Mouse (Mus musculus): ENCODE measurements at regions not wholly inside any gene's neighbourhood (a gene's known extent, or its start where the extent isn't known, plus 50 kb on each side); places are given as distances from the start of the nearest gene placed in this dataset.

DNA sequence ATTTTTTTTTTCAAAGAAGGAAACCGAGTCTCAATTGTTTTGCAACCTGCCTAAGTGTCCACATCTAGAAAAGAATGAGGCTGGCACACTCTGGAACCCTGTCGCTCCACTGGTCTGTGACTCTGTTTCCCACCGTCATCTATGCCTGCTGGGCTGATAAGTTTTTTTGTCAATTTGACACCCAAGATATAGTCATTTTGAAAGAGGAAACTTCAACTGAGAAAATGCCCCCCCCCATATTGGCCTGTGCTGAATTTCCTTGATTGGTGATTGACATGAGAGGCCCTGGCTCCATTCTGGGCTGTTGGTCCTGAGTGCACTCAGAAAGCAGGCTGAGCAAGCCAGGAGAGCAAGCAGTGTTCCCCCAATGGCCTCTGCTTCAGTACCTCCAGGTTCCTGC, 71.6 kb upstream of the Vps8 start:
- Histone ChIP-seq H3K27ac (ENCODE audit: low read depth, low read length) (no peak overlapping the region), H3K4me3 (ENCODE audit: low read length) (no peak overlapping the region), H3K36me3 (ENCODE audit: control insufficient read depth, insufficient read depth, low read length) (no peaks in the 10 kb centered on the region), H3K27me3 (replicated peaks; ENCODE audit: control insufficient read depth, insufficient read depth, low read length) (no peaks in the 10 kb centered on the region), H3K4me1 (ENCODE audit: control insufficient read depth, insufficient read depth, low read depth, low read length) (no peaks in the 10 kb centered on the region), H3K9ac (ENCODE audit: low read depth, low read length) (no peak overlapping the region), H3K9me3 (ENCODE audit: control insufficient read depth, low read length) (no peaks in the 10 kb centered on the region), H3K4me2 (ENCODE audit: low read length) (no peak overlapping the region)
- WGBS: 89% methylated on average over 3 of the region's 3 CpGs
- no peak for ATAC-seq

DNA sequence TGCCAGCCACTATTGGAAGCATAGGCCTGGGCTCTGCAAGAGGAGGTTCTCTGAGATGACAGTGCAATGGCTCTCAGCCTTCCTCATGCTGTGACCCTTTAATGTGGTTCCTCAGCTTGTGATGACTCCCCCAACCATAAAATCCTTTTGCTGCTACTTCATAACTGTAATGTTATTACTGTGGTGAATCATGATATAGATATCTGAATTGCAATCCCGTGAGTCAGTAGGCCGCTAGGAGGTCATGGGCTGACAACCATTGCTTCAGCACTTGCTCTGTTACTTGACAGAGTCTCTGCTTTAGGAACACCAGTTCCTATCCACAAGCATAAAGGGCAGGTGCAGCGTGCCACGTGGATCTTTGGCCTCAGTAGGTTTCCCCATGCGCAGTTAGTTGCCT, 69.8 kb upstream of the Vps8 start:
- Histone ChIP-seq H3K36me3 (ENCODE audit: control insufficient read depth, insufficient read depth, low read length) (no peaks in the 10 kb centered on the region), H3K9ac (ENCODE audit: low read depth, low read length) (no peak overlapping the region), H3K4me3 (ENCODE audit: low read length) (no peak overlapping the region), H3K27me3 (replicated peaks; ENCODE audit: control insufficient read depth, insufficient read depth, low read length) (no peaks in the 10 kb centered on the region), H3K4me2 (ENCODE audit: low read length) (no peak overlapping the region), H3K4me1 (ENCODE audit: control insufficient read depth, insufficient read depth, low read depth, low read length) (no peaks in the 10 kb centered on the region), H3K9me3 (ENCODE audit: control insufficient read depth, low read length) (no peaks in the 10 kb centered on the region), H3K27ac (ENCODE audit: low read depth, low read length) (no peak overlapping the region)
- ATAC-seq: no peak
- 61% methylated on average over 5 of the region's 5 CpGs for WGBS

DNA sequence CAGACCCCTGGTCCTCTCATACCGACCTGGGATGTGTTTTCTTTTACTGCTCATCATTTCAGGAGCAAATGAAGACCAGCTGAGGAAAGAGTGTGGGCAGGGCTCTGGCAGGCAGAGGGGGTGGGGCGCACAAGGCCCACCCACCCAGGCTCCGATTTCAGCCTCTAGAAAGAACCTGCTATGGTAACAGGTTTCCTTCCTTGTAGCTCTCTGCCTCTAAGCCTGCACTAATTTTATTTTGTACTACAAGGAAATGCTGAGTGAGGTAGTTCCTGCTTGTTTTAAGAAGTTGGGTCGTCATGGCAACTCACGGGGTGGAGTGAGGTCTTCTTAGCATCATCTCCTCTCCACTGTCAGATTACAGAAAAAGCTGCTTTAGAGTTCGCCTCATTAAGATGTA, 69.4 kb upstream of the Vps8 start:
- H3K36me3 ChIP-seq (ENCODE audit: control insufficient read depth, insufficient read depth, low read length): no peaks in the 10 kb centered on the region
- no peaks in the 10 kb centered on the region for H3K4me1 ChIP-seq (ENCODE audit: control insufficient read depth, insufficient read depth, low read depth, low read length)
- H3K27me3 ChIP-seq (replicated peaks; ENCODE audit: control insufficient read depth, insufficient read depth, low read length): no peaks in the 10 kb centered on the region
- ATAC-seq: peak; percentile 50; the same call in 1 of the 2 replicates
- no peak overlapping the region for H3K9ac ChIP-seq (ENCODE audit: low read depth, low read length)
- no peak overlapping the region for H3K27ac ChIP-seq (ENCODE audit: low read depth, low read length)
- H3K9me3 ChIP-seq (ENCODE audit: control insufficient read depth, low read length): no peaks in the 10 kb centered on the region
- 18% methylated on average over 6 of the region's 6 CpGs for WGBS
- no peak overlapping the region for H3K4me3 ChIP-seq (ENCODE audit: low read length)
- H3K4me2 ChIP-seq (ENCODE audit: low read length): no peak overlapping the region

DNA sequence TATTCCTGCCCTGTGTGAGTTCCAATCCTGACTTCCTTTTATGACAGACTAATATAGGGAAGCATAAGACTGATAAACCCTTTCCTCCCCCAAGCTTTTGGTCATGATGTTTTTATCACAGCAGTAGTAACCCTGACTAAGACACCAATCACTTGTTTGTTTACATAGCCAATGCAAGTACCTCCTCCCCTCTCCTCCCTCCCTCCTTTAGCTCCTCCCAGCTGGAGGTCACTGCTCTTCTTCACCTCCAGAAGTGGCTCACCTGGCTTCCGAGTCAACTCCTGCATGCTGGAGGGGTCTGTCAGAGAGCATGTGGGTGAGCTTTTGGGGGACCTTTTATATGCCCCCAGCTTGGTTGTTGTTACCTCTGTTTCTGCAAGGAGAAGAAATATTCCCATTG, 67.3 kb upstream of the Vps8 start:
- WGBS: 89% methylated on average over 1 of the region's 1 CpGs
- no peaks in the 10 kb centered on the region for H3K27me3 ChIP-seq (replicated peaks; ENCODE audit: control insufficient read depth, insufficient read depth, low read length)
- H3K9me3 ChIP-seq (ENCODE audit: control insufficient read depth, low read length): no peaks in the 10 kb centered on the region
- H3K9ac ChIP-seq (ENCODE audit: low read depth, low read length): no peak overlapping the region
- H3K36me3 ChIP-seq (ENCODE audit: control insufficient read depth, insufficient read depth, low read length): no peaks in the 10 kb centered on the region
- H3K4me1 ChIP-seq (ENCODE audit: control insufficient read depth, insufficient read depth, low read depth, low read length): no peaks in the 10 kb centered on the region
- no peak overlapping the region for H3K4me3 ChIP-seq (ENCODE audit: low read length)
- H3K27ac ChIP-seq (ENCODE audit: low read depth, low read length): no peak overlapping the region
- H3K4me2 ChIP-seq (ENCODE audit: low read length): no peak overlapping the region
- no peak for ATAC-seq

DNA sequence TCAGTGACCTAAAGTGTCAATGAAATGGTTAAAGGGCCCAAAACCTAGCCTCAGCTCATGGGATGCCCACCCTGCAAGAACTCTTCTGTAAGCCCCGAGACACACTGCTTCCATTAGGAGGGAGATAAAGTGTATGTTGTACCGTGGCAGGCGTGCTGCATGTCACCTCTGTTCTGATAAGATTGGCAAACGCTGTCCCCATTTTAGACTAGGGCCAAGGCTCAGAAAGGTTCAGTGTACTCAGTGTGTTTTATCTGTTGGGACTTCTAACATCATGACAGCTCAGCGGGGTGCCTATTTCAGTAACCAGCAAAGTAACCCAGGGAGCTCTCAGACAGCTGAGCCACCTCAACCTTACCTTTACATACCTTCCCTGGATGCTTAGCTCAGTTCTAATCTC, 65.5 kb upstream of the Vps8 start:
- no peaks in the 10 kb centered on the region for H3K9me3 ChIP-seq (ENCODE audit: control insufficient read depth, low read length)
- no peak overlapping the region for H3K4me2 ChIP-seq (ENCODE audit: low read length)
- no peaks in the 10 kb centered on the region for H3K4me1 ChIP-seq (ENCODE audit: control insufficient read depth, insufficient read depth, low read depth, low read length)
- H3K4me3 ChIP-seq (ENCODE audit: low read length): no peak overlapping the region
- no peak for ATAC-seq
- no peaks in the 10 kb centered on the region for H3K36me3 ChIP-seq (ENCODE audit: control insufficient read depth, insufficient read depth, low read length)
- no peaks in the 10 kb centered on the region for H3K27me3 ChIP-seq (replicated peaks; ENCODE audit: control insufficient read depth, insufficient read depth, low read length)
- H3K9ac ChIP-seq (ENCODE audit: low read depth, low read length): no peak overlapping the region
- WGBS: 69% methylated on average over 5 of the region's 5 CpGs
- no peak overlapping the region for H3K27ac ChIP-seq (ENCODE audit: low read depth, low read length)

DNA sequence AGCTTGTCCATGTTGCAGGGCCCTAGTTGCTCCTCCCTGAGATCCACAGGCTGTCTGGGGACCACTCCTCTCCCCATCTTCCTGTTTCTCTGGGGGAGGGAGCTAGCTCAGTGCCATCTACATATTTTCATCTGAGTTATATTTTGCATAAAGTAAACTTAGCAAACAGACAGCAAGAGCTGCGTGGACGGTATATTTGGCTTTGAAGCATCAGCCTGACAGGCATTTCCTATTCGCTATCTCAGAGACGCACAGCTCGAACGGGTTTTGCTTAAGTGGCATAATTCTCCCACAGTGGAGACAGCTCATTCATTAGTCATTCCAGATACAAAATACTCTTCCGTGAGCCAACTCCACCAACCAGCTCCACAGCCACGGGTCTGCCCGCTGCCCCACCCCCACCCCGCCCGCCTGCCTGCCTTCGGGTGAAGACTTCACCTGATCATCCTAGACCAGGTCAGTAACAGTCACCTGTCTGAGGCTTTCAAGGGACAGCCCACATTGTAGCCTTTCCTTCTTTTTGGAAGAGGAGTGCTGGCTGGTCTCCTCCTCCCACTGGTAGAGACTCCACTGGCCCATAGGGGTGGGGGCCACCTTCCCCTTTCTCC, 64.5 kb upstream of the Vps8 start:
- Histone ChIP-seq H3K4me1 (ENCODE audit: control insufficient read depth, insufficient read depth, low read depth, low read length) (peaks cover 2% of the 10 kb centered on the region; the same call in 1 of the 2 replicates), H3K36me3 (ENCODE audit: control insufficient read depth, insufficient read depth, low read length) (no peaks in the 10 kb centered on the region), H3K4me2 (ENCODE audit: low read length) (no peak overlapping the region), H3K9me3 (ENCODE audit: control insufficient read depth, low read length) (no peaks in the 10 kb centered on the region), H3K4me3 (ENCODE audit: low read length) (no peak overlapping the region), H3K9ac (ENCODE audit: low read depth, low read length) (no peak overlapping the region), H3K27ac (ENCODE audit: low read depth, low read length) (no peak overlapping the region), H3K27me3 (replicated peaks; ENCODE audit: control insufficient read depth, insufficient read depth, low read length) (no peaks in the 10 kb centered on the region)
- WGBS: 51% methylated on average over 12 of the region's 12 CpGs
- ATAC-seq: no peak

DNA sequence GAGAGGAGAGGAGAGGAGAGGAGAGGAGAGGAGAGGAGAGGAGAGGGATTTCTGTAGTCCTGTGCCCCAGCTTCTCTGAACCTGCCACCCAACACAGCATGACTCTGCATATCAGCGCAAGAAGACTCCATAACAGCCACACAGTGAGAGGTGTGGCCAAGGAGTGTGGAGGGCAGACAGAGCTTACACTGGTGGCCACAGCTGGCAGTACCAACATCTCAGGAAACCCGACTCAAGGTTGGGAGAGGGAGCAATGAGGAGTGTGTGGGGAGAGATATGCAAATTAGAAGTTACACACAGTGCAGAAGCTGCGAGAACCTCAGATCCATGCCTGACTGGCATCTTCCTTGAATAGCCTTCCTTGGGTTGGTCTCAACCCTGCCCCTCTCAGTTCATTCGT, 63.5 kb upstream of the Vps8 start:
- ATAC-seq: no peak
- no peaks in the 10 kb centered on the region for H3K9me3 ChIP-seq (ENCODE audit: control insufficient read depth, low read length)
- 62% methylated on average over 4 of the region's 4 CpGs for WGBS

DNA sequence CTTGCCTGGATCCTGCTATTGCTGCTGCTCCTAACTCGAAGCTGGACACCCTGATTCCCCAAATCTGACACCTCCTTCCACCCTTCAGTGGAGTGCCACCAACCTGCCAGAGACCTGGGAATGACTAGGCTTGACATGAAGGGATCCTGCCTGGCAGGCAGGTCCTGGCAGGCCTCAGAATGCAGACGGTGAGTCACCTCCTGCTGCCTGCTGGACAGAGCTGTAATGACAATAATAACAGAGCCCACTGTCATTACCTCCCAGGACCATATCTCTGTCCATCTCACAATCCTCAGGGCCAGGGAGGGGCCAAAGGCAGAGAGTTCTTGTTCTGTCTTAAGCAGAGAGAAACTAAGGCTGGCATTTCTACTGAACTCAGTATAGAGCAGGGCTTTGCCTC, 61.5 kb upstream of the Vps8 start:
- Histone ChIP-seq H3K9me3 (ENCODE audit: control insufficient read depth, low read length) (no peaks in the 10 kb centered on the region), H3K9ac (ENCODE audit: low read depth, low read length) (no peak overlapping the region), H3K27ac (ENCODE audit: low read depth, low read length) (no peak overlapping the region), H3K4me3 (ENCODE audit: low read length) (no peak overlapping the region), H3K36me3 (ENCODE audit: control insufficient read depth, insufficient read depth, low read length) (no peaks in the 10 kb centered on the region), H3K4me2 (ENCODE audit: low read length) (no peak overlapping the region), H3K27me3 (replicated peaks; ENCODE audit: control insufficient read depth, insufficient read depth, low read length) (no peaks in the 10 kb centered on the region), H3K4me1 (ENCODE audit: control insufficient read depth, insufficient read depth, low read depth, low read length) (peaks cover 2% of the 10 kb centered on the region; the same call in 1 of the 2 replicates)
- WGBS: 54% methylated on average over 2 of the region's 2 CpGs
- ATAC-seq: no peak

More for the DNA sequence above, 63.5 kb upstream of the Vps8 start:
- Histone ChIP-seq H3K4me2 (ENCODE audit: low read length) (no peak overlapping the region), H3K36me3 (ENCODE audit: control insufficient read depth, insufficient read depth, low read length) (no peaks in the 10 kb centered on the region), H3K9ac (ENCODE audit: low read depth, low read length) (no peak overlapping the region), H3K4me3 (ENCODE audit: low read length) (no peak overlapping the region), H3K27me3 (replicated peaks; ENCODE audit: control insufficient read depth, insufficient read depth, low read length) (no peaks in the 10 kb centered on the region), H3K4me1 (ENCODE audit: control insufficient read depth, insufficient read depth, low read depth, low read length) (peaks cover 2% of the 10 kb centered on the region; the same call in 1 of the 2 replicates), H3K27ac (ENCODE audit: low read depth, low read length) (no peak overlapping the region)

DNA sequence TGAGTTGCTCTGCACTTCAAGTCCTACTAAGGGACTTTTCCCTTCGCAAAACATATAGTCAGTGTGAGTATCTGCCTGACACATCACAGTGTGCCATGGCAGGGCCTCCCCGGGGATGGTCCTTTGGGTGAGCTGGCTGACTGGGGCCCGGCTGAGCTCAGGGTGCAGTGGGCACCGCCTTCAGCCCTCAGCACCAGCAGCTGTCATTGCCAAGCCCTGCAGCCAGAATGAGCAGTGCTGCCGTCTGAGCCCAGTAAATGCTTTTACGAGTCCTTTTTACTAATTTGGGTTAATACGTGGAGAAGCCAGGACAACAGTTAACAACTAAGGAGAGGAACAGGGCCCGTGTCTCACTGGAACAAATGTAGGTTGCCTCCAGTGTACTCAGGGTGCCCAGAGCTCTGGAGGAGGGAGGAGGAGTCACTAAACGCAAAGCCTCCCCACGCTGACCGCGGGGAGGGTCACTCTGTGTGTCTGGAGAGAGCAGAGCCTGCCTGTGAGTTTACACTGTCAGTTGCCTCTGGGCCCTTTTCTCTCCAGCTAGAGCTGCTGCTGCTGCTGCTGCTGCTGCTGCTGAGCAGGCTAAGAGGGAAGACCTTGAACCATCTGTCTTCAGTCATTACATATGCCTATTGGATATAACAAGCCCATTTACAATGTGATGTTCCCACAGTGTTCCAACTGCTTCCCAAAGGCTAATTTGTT, 60.1 kb upstream of the Vps8 start:
- H3K27me3 ChIP-seq (replicated peaks; ENCODE audit: control insufficient read depth, insufficient read depth, low read length): no peaks in the 10 kb centered on the region
- no peak overlapping the region for H3K27ac ChIP-seq (ENCODE audit: low read depth, low read length)
- H3K4me1 ChIP-seq (ENCODE audit: control insufficient read depth, insufficient read depth, low read depth, low read length): peaks cover 2% of the 10 kb centered on the region; the same call in 1 of the 2 replicates
- H3K36me3 ChIP-seq (ENCODE audit: control insufficient read depth, insufficient read depth, low read length): no peaks in the 10 kb centered on the region
- no peaks in the 10 kb centered on the region for H3K9me3 ChIP-seq (ENCODE audit: control insufficient read depth, low read length)
- peak; percentile 69 for ATAC-seq
- H3K4me2 ChIP-seq (ENCODE audit: low read length): no peak overlapping the region
- H3K4me3 ChIP-seq (ENCODE audit: low read length): no peak overlapping the region
- 49% methylated on average over 12 of the region's 12 CpGs for WGBS
- H3K9ac ChIP-seq (ENCODE audit: low read depth, low read length): no peak overlapping the region
